Mouse (Mus musculus): ENCODE measurements around the gene Tmsb15b1.

DNA sequence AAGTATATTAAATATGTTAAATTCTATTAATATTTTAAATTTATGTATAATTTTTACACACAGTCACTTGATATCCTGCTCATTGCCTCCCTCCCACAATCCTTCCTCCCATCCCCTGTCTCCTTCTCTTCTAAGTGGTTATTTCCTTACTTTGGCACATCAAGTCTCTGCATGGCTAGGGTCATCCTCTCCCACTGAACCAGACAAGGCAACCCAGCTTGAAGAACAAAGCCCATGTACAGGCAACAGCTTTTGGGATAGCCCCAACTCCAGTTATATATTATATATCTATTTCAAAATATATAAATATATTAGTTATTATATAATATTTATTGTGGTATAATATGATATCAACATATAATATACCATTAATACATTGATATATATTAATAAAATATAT lies 50.8 kb downstream of the Tmsb15b1 start:
- TF ChIP-seq CTCF (conservative IDR thresholded peaks at IDR 0.05; ENCODE audit: low read length) (no peak), NANOG (IDR thresholded peaks at IDR 0.05; ENCODE audit: borderline replicate concordance, low read length) (no peak)

Data from E14TG2a.4 (cell line).